Comparison of ENCODE assay signal across 22 mouse cellular contexts in genomic region chr9:77148518-77149257, GRCm38 (mm10).
DNase-seq lines count a peak whose midpoint lies in the region; ATAC-seq and TF ChIP-seq lines count a peak whose summit lies in the region.
"Had no signal": no experiment of that assay in that cellular context is flagged by ENCODE, and none has a peak within 500 bp of the region (broad histone marks: within the 10 kb centered on the region; RNA-seq: fewer than 3 reads in every experiment).

No protein-coding gene starts in this region.

- TF ChIP-seq CTCF in brain, embryonic 14.5 days (IDR thresholded peaks at IDR 0.05; ENCODE audit: borderline replicate concordance, extremely low read depth, insufficient read depth, insufficient read length) = no peak

- H3K36me3 ChIP-seq in forebrain, embryonic 16.5 days (ENCODE audit: control insufficient read depth, insufficient read depth) = no peaks in the 10 kb centered on the region
- H3K36me3 ChIP-seq in forebrain, embryonic 10.5 days (replicated peaks) = no peaks in the 10 kb centered on the region
- H3K36me3 ChIP-seq: embryonic facial prominence, embryonic 13.5 days; embryonic facial prominence, embryonic 15.5 days had no signal

- WGBS in forebrain, embryonic 16.5 days = 82% methylated on average over 3 of the region's 3 CpGs
- over 99% methylated on average over 3 of the region's 3 CpGs for WGBS in forebrain, embryonic 10.5 days

- no peak overlapping the region for H3K4me3 ChIP-seq in forebrain, embryonic 16.5 days (replicated peaks; ENCODE audit: low read length)
- H3K4me3 ChIP-seq in forebrain, embryonic 10.5 days = no peak overlapping the region
- H3K4me3 ChIP-seq: embryonic facial prominence, embryonic 13.5 days; embryonic facial prominence, embryonic 15.5 days; erythroblast, embryonic 14.5 days; gastrocnemius, adult 2 months had no signal

- no peak for TF ChIP-seq POLR2A in brain, embryonic 14.5 days (IDR thresholded peaks at IDR 0.05; ENCODE audit: borderline replicate concordance, extremely low read depth, insufficient read depth, insufficient read length, poor library complexity, severe bottlenecking)

- no peak for DNase-seq in forebrain, embryonic 10.5 days (ENCODE audit: extremely low spot score, low spot score)
- DNase-seq in frontal cortex, postnatal 25 days (ENCODE audit: low spot score in 2 of 2) = no peak
- DNase-seq in brain, embryonic 14.5 days (ENCODE audit: low read depth) = peak; percentile 16
- peak; percentile 39 for DNase-seq in telencephalon, adult 2 months (ENCODE audit: low read depth, low spot score)
- no peak for DNase-seq in c-Kit-positive CD71-positive TER-119-positive erythroid progenitor cells, embryonic 14.5 days (ENCODE audit: low spot score)
- DNase-seq in thymus, postnatal 0 days (ENCODE audit: low spot score) = no peak
- DNase-seq: adrenal gland, adult 2 months; adrenal gland, postnatal 10 days; adrenal gland, postnatal 25 days; cerebellum, adult 11 months; cerebellum, adult 18-20 months; cerebellum, adult 8-10 months; cerebellum, adult 9-11 months; cerebellum, postnatal 14 days; cerebellum, postnatal 36 days; embryo, embryonic 11 days; gastrocnemius, adult 2 months had no signal

- no peak overlapping the region for H3K9ac ChIP-seq in forebrain, embryonic 16.5 days (replicated peaks; ENCODE audit: low read depth, low read length)
- H3K9ac ChIP-seq: embryonic facial prominence, embryonic 13.5 days; embryonic facial prominence, embryonic 15.5 days had no signal

- H3K27ac ChIP-seq in forebrain, embryonic 16.5 days (ENCODE audit: low read length) = no peak overlapping the region
- no peak overlapping the region for H3K27ac ChIP-seq in forebrain, embryonic 10.5 days
- H3K27ac ChIP-seq: embryonic facial prominence, embryonic 13.5 days; embryonic facial prominence, embryonic 15.5 days; gastrocnemius, adult 2 months had no signal

- H3K4me2 ChIP-seq in forebrain, embryonic 16.5 days (ENCODE audit: low read length) = no peak overlapping the region
- H3K4me2 ChIP-seq: embryonic facial prominence, embryonic 13.5 days; embryonic facial prominence, embryonic 15.5 days had no signal

- H3K4me1 ChIP-seq in forebrain, embryonic 16.5 days (replicated peaks; ENCODE audit: control insufficient read depth, insufficient read depth, low read length) = no peaks in the 10 kb centered on the region
- no peaks in the 10 kb centered on the region for H3K4me1 ChIP-seq in forebrain, embryonic 10.5 days
- H3K4me1 ChIP-seq: embryonic facial prominence, embryonic 13.5 days; embryonic facial prominence, embryonic 15.5 days had no signal

- H3K9me3 ChIP-seq in forebrain, embryonic 16.5 days (ENCODE audit: control insufficient read depth, low read length) = no peaks in the 10 kb centered on the region
- H3K9me3 ChIP-seq in forebrain, embryonic 10.5 days = no peaks in the 10 kb centered on the region
- H3K9me3 ChIP-seq: embryonic facial prominence, embryonic 13.5 days; embryonic facial prominence, embryonic 15.5 days had no signal

- H3K27me3 ChIP-seq in forebrain, embryonic 16.5 days (replicated peaks; ENCODE audit: control insufficient read depth, insufficient read depth, low read length) = no peaks in the 10 kb centered on the region
- H3K27me3 ChIP-seq in forebrain, embryonic 10.5 days (ENCODE audit: poor library complexity, severe bottlenecking) = no peaks in the 10 kb centered on the region
- H3K27me3 ChIP-seq: embryonic facial prominence, embryonic 13.5 days; embryonic facial prominence, embryonic 15.5 days had no signal

- ATAC-seq in forebrain, embryonic 16.5 days = peak; percentile 58; the same call in 1 of the 2 replicates
- peak; percentile 78 for ATAC-seq in frontal cortex, adult (ENCODE audit: low TSS enrichment)

Comparison
In these comparisons a context has a peak if more than half of its experiments do, and no peak if none do; other contexts are left out.
1. DNase-seq: peak in brain, embryonic 14.5 days (single experiment) and telencephalon, adult 2 months (single experiment); none in forebrain, embryonic 10.5 days (single experiment), frontal cortex, postnatal 25 days (0 of 2), c-Kit-positive CD71-positive TER-119-positive erythroid progenitor cells, embryonic 14.5 days (single experiment) and thymus, postnatal 0 days (single experiment).